Comparison of ENCODE assay signal across 8 mouse cellular contexts in genomic region chr1:34005726-34006638, GRCm38 (mm10).
DNase-seq lines count a peak whose midpoint lies in the region; ATAC-seq and TF ChIP-seq lines count a peak whose summit lies in the region.

No protein-coding gene starts in this region.

- WGBS in embryonic facial prominence, embryonic 14.5 days = under 1% methylated on average over 29 of the region's 29 CpGs
- 1% methylated on average over 29 of the region's 29 CpGs for WGBS in heart, embryonic 11.5 days (ENCODE audit: insufficient replicate concordance)
- WGBS in limb, embryonic 14.5 days = under 1% methylated on average over 29 of the region's 29 CpGs
- WGBS in midbrain, embryonic 14.5 days = under 1% methylated on average over 29 of the region's 29 CpGs
- WGBS in stomach, embryonic 14.5 days = 1% methylated on average over 29 of the region's 29 CpGs

- peak; percentile 16 for DNase-seq in 416B (ENCODE audit: low read depth)
- DNase-seq in adrenal gland, postnatal 10 days = peak; percentile 73
- peak; percentile 91 for DNase-seq in embryonic facial prominence, embryonic 14.5 days (ENCODE audit: low spot score)
- DNase-seq in kidney, adult 9 months = peak; percentile 72
- peak; percentile 79 for DNase-seq in limb, embryonic 14.5 days (ENCODE audit: low spot score)
- peak; percentile 89 for DNase-seq in midbrain, embryonic 14.5 days

- H3K4me3 ChIP-seq in embryonic facial prominence, embryonic 14.5 days (ENCODE audit: low read depth, low read length) = peak overlapping the region; percentile 51
- H3K4me3 ChIP-seq in heart, embryonic 11.5 days (ENCODE audit: low read depth, low read length) = peak overlapping the region; percentile 56
- H3K4me3 ChIP-seq in limb, embryonic 14.5 days (replicated peaks; ENCODE audit: low read length) = peak overlapping the region; percentile 51
- peak overlapping the region; percentile 57 for H3K4me3 ChIP-seq in midbrain, embryonic 14.5 days (replicated peaks; ENCODE audit: low read depth, low read length)
- H3K4me3 ChIP-seq in stomach, embryonic 14.5 days (ENCODE audit: low read depth, low read length) = peak overlapping the region; percentile 37

- peak; percentile 85 for ATAC-seq in embryonic facial prominence, embryonic 14.5 days (ENCODE audit: low read depth)
- ATAC-seq in heart, embryonic 11.5 days (replicated peaks; ENCODE audit: insufficient number of reproducible peaks, low FRiP score, low TSS enrichment) = peak; percentile 55; the same call in 1 of the 2 replicates
- ATAC-seq in limb, embryonic 14.5 days (ENCODE audit: low FRiP score, low read depth) = peak; percentile 86
- ATAC-seq in midbrain, embryonic 14.5 days (ENCODE audit: low FRiP score, low TSS enrichment) = peak; percentile 85
- ATAC-seq in stomach, embryonic 14.5 days (ENCODE audit: insufficient number of reproducible peaks, insufficient read depth, low FRiP score, low read depth) = peak; percentile 80

- TF ChIP-seq POLR2A in limb, embryonic 14.5 days (IDR thresholded peaks at IDR 0.05; ENCODE audit: borderline replicate concordance, extremely low read depth, insufficient read depth, insufficient read length) = peak; percentile 70; the same call in 1 of the 2 replicates

- H3K4me1 ChIP-seq in embryonic facial prominence, embryonic 14.5 days (ENCODE audit: control insufficient read depth, insufficient read depth, low read length) = peaks cover 9% of the 10 kb centered on the region
- H3K4me1 ChIP-seq in heart, embryonic 11.5 days (ENCODE audit: control insufficient read depth, insufficient read depth, low read length) = peaks cover 3% of the 10 kb centered on the region; the same call in 1 of the 2 replicates
- H3K4me1 ChIP-seq in limb, embryonic 14.5 days (ENCODE audit: control insufficient read depth, insufficient read depth, low read length) = peaks cover 20% of the 10 kb centered on the region
- peaks cover 36% of the 10 kb centered on the region for H3K4me1 ChIP-seq in midbrain, embryonic 14.5 days (ENCODE audit: control insufficient read depth, insufficient read depth, low read length)
- H3K4me1 ChIP-seq in stomach, embryonic 14.5 days (ENCODE audit: control insufficient read depth, insufficient read depth, low read length) = no peaks in the 10 kb centered on the region

- H3K4me2 ChIP-seq in embryonic facial prominence, embryonic 14.5 days (ENCODE audit: low read depth, low read length) = peak overlapping the region; percentile 72
- peak overlapping the region; percentile 91 for H3K4me2 ChIP-seq in heart, embryonic 11.5 days
- peak overlapping the region; percentile 77 for H3K4me2 ChIP-seq in limb, embryonic 14.5 days (replicated peaks; ENCODE audit: low read depth, low read length, severe bottlenecking)
- peak overlapping the region; percentile 65 for H3K4me2 ChIP-seq in midbrain, embryonic 14.5 days (ENCODE audit: low read length)
- H3K4me2 ChIP-seq in stomach, embryonic 14.5 days (replicated peaks; ENCODE audit: low read depth, low read length) = peak overlapping the region; percentile 67

- H3K9me3 ChIP-seq in embryonic facial prominence, embryonic 14.5 days (ENCODE audit: control insufficient read depth, low read length) = no peaks in the 10 kb centered on the region
- no peaks in the 10 kb centered on the region for H3K9me3 ChIP-seq in heart, embryonic 11.5 days (replicated peaks; ENCODE audit: control insufficient read depth, low read length)
- H3K9me3 ChIP-seq in limb, embryonic 14.5 days (ENCODE audit: control insufficient read depth, low read length) = no peaks in the 10 kb centered on the region
- H3K9me3 ChIP-seq in midbrain, embryonic 14.5 days (ENCODE audit: control insufficient read depth, low read length) = no peaks in the 10 kb centered on the region
- no peaks in the 10 kb centered on the region for H3K9me3 ChIP-seq in stomach, embryonic 14.5 days (ENCODE audit: control insufficient read depth, low read depth, low read length)

- H3K27me3 ChIP-seq in embryonic facial prominence, embryonic 14.5 days (replicated peaks; ENCODE audit: control insufficient read depth, insufficient read depth, low read length) = no peaks in the 10 kb centered on the region
- H3K27me3 ChIP-seq in heart, embryonic 11.5 days (ENCODE audit: control insufficient read depth, insufficient read depth, low read length) = no peaks in the 10 kb centered on the region
- no peaks in the 10 kb centered on the region for H3K27me3 ChIP-seq in limb, embryonic 14.5 days (ENCODE audit: control insufficient read depth, insufficient read depth, low read length)
- H3K27me3 ChIP-seq in midbrain, embryonic 14.5 days (ENCODE audit: control insufficient read depth, insufficient read depth, low read length) = no peaks in the 10 kb centered on the region
- peaks cover 3% of the 10 kb centered on the region; the same call in 1 of the 2 replicates for H3K27me3 ChIP-seq in stomach, embryonic 14.5 days (ENCODE audit: control insufficient read depth, insufficient read depth, low read length)

- peak overlapping the region; percentile 82 for H3K27ac ChIP-seq in embryonic facial prominence, embryonic 14.5 days (replicated peaks; ENCODE audit: low read depth, low read length)
- peak overlapping the region; percentile 35; the same call in 1 of the 2 replicates for H3K27ac ChIP-seq in heart, embryonic 11.5 days (ENCODE audit: low read depth, low read length)
- peak overlapping the region; percentile 59 for H3K27ac ChIP-seq in limb, embryonic 14.5 days (replicated peaks; ENCODE audit: low read depth, low read length)
- peak overlapping the region; percentile 83 for H3K27ac ChIP-seq in midbrain, embryonic 14.5 days (replicated peaks; ENCODE audit: low read depth, low read length)
- H3K27ac ChIP-seq in stomach, embryonic 14.5 days (ENCODE audit: low read length) = peak overlapping the region; percentile 6; the same call in 1 of the 2 replicates

- peak overlapping the region; percentile 59 for H3K9ac ChIP-seq in embryonic facial prominence, embryonic 14.5 days (ENCODE audit: low read depth, low read length)
- peak overlapping the region; percentile 75 for H3K9ac ChIP-seq in heart, embryonic 11.5 days (ENCODE audit: low read depth, low read length)
- H3K9ac ChIP-seq in limb, embryonic 14.5 days (ENCODE audit: low read depth, low read length, severe bottlenecking) = peak overlapping the region; percentile 62
- peak overlapping the region; percentile 70 for H3K9ac ChIP-seq in midbrain, embryonic 14.5 days (replicated peaks; ENCODE audit: low read length)
- H3K9ac ChIP-seq in stomach, embryonic 14.5 days (replicated peaks; ENCODE audit: low read depth, low read length) = peak overlapping the region; percentile 23

- no peaks in the 10 kb centered on the region for H3K36me3 ChIP-seq in embryonic facial prominence, embryonic 14.5 days (ENCODE audit: control insufficient read depth, insufficient read depth, low read length)
- no peaks in the 10 kb centered on the region for H3K36me3 ChIP-seq in heart, embryonic 11.5 days (ENCODE audit: control insufficient read depth, insufficient read depth, low read length)
- H3K36me3 ChIP-seq in limb, embryonic 14.5 days (ENCODE audit: control insufficient read depth, insufficient read depth, low read length) = no peaks in the 10 kb centered on the region
- no peaks in the 10 kb centered on the region for H3K36me3 ChIP-seq in midbrain, embryonic 14.5 days (ENCODE audit: control insufficient read depth, insufficient read depth, low read length)
- H3K36me3 ChIP-seq in stomach, embryonic 14.5 days (ENCODE audit: control insufficient read depth, insufficient read depth, low read length) = no peaks in the 10 kb centered on the region

Comparison
In these comparisons a context has a peak if more than half of its experiments do, and no peak if none do; other contexts are left out.
1. Peak in every context shown above with its lines: DNase-seq, ATAC-seq, H3K4me3 ChIP-seq and H3K27ac ChIP-seq.
2. DNase-seq: peak in every context shown above with its lines; median percentile 91 in embryonic facial prominence, embryonic 14.5 days; 89 in midbrain, embryonic 14.5 days; 79 in limb, embryonic 14.5 days; 73 in adrenal gland, postnatal 10 days; 72 in kidney, adult 9 months; 16 in 416B.
3. H3K27ac ChIP-seq: peak in every context shown above with its lines; median percentile 83 in midbrain, embryonic 14.5 days; 82 in embryonic facial prominence, embryonic 14.5 days; 59 in limb, embryonic 14.5 days; 35 in heart, embryonic 11.5 days; 6 in stomach, embryonic 14.5 days.
4. H3K9ac ChIP-seq: peak in every context shown above with its lines; median percentile 75 in heart, embryonic 11.5 days; 70 in midbrain, embryonic 14.5 days; 62 in limb, embryonic 14.5 days; 59 in embryonic facial prominence, embryonic 14.5 days; 23 in stomach, embryonic 14.5 days.